Mouse (Mus musculus) hindbrain, postnatal 0 days (tissue): Measurements from ENCODE around the gene Cerk. TPM values are rescaled to one million over a fixed set of nuclear protein-coding genes. Genes with fewer than 3 reads are reported as not detected.
A peak's percentile ranks its signal among the peaks of the same experiment; 100 is the strongest.
"Not testable (repeated sequence)": the region's sequence is repeated elsewhere in the genome, so short reads cannot be mapped to it uniquely, and the experiment has no call there.

Experiments
- ATAC-seq: fragments of 200-750 bp; cut with Nextera tagmentation; 2 replicates; pipeline ENCODE4 v1.8.0; 2017; ENCODE audit warnings: mild to moderate bottlenecking, moderate TSS enrichment, moderate library complexity
- DNase-seq: peaks from one replicate; pipeline ENCODE4 v3.0.0-alpha.2; 2015; ENCODE audit warnings: low spot score
- H3K27ac ChIP-seq: fragments of 300-500 bp; sonication (generic); 2 replicates; pipeline ENCODE4 v1.5.1; 2014; ENCODE audit warnings: mild to moderate bottlenecking
- H3K27me3 ChIP-seq: fragments of 300-500 bp; sonication (generic); 2 replicates; pipeline ENCODE4 v1.6.1; 2014; ENCODE audit warnings: low read length, mixed read lengths; ENCODE audit not compliant: insufficient read depth
- H3K36me3 ChIP-seq: fragments of 300-500 bp; sonication (generic); 2 replicates; pipeline ENCODE4 v1.6.1; 2014; ENCODE audit warnings: low read length, mixed read lengths; ENCODE audit not compliant: insufficient read depth
- H3K4me1 ChIP-seq: fragments of 300-500 bp; sonication (generic); 2 replicates; pipeline ENCODE4 v1.6.1; 2014; ENCODE audit warnings: antibody characterized with exemption, low read length, mixed read lengths; ENCODE audit not compliant: insufficient read depth
- H3K4me2 ChIP-seq: fragments of 300-500 bp; sonication (generic); 2 replicates; pipeline ENCODE4 v1.6.1; 2014; ENCODE audit warnings: low read depth, mild to moderate bottlenecking, low read length, moderate library complexity, mixed read lengths
- H3K4me3 ChIP-seq: fragments of 300-500 bp; sonication (generic); 2 replicates; pipeline ENCODE4 v1.5.1; 2014; ENCODE audit warnings: low read length
- H3K9ac ChIP-seq: fragments of 300-500 bp; sonication (generic); replicated peaks from 2 replicates; pipeline ENCODE4 v1.6.1; 2014; ENCODE audit warnings: mild to moderate bottlenecking, low read length, moderate library complexity, mixed read lengths
- H3K9me3 ChIP-seq: fragments of 300-500 bp; sonication (generic); 2 replicates; pipeline ENCODE4 v1.6.1; 2016; ENCODE audit warnings: low read length, mixed read lengths
- CTCF ChIP-seq: IDR thresholded peaks from 2 replicates; pipeline ENCODE4 v1.5.1; 2016; ENCODE audit warnings: antibody characterized with exemption, control low read depth, low read depth
- WGBS: fragments of 180-500 bp; shearing (Covaris S2); extraction: QIAGEN DNeasy Blood & Tissue Kit; methylation state at CpG from one replicate; pipeline ENCODE4 v1.1.7; 2014; 5-methylcytosine and 5-hydroxymethylcytosine counted together
- polyA plus RNA-seq: library from polyadenylated mRNA; unstranded; fragments of >200 nt; fragmentation: Nextera tagmentation; extraction: Ambion mirVana; gene quantifications from 2 replicates; pipeline ENCODE4 v1.2.1, GENCODE M21; 2015
- total RNA-seq: library from RNA; depleted of rRNA; stranded (reverse); fragments of >200 nt; gene quantifications from 2 replicates; pipeline ENCODE4 v1.2.3, GENCODE M21; 2014

Gene Cerk
- total and polyA plus RNA-seq, 2 experiments from 2014 or later: 23.4 to 46.3 TPM

GRCm38 (mm10) chr15:86182646-86183045, 3.3 kb downstream of the Cerk start:
- Histone ChIP-seq H3K27me3 (no peaks in the 10 kb centered on the region), H3K9me3 (no peaks in the 10 kb centered on the region), H3K27ac (peak overlapping the region; percentile 41; the same call in 1 of the 2 replicates), H3K4me3 (no peak overlapping the region), H3K36me3 (no peaks in the 10 kb centered on the region), H3K4me2 (peak overlapping the region; percentile 27), H3K4me1 (peaks cover 25% of the 10 kb centered on the region), H3K9ac (no peak overlapping the region)
- WGBS: 35% methylated on average over 13 of the region's 13 CpGs
- DNase-seq: no peak
- ATAC-seq: no peak
- TF ChIP-seq CTCF: no peak

- Histone ChIP-seq H3K36me3 (no peaks in the 10 kb centered on the region), H3K4me1 (peaks cover 25% of the 10 kb centered on the region), H3K9me3 (no peaks in the 10 kb centered on the region), H3K9ac (no peak overlapping the region; the same call in 1 of the 2 replicates), H3K27ac (peak overlapping the region; percentile 41; the same call in 1 of the 2 replicates), H3K4me3 (no peak overlapping the region), H3K27me3 (no peaks in the 10 kb centered on the region), H3K4me2 (peak overlapping the region; percentile 27)
- TF ChIP-seq CTCF: no peak
- DNase-seq (no peak), ATAC-seq (no peak)
- 37% methylated on average over 11 of the region's 11 CpGs for WGBS
Measured at GRCm38 (mm10) chr15:86181941-86182439, 4.0 kb downstream of the Cerk start.

GRCm38 (mm10) chr15:86181321-86181720, 4.6 kb downstream of the Cerk start:
- not testable (repeated sequence) for H3K27ac ChIP-seq, ATAC-seq, H3K27me3 ChIP-seq, H3K4me3 ChIP-seq, H3K36me3 ChIP-seq, H3K9me3 ChIP-seq, DNase-seq, H3K4me2 ChIP-seq, H3K9ac ChIP-seq
- 90% methylated on average over 3 of the region's 3 CpGs for WGBS
- H3K4me1 ChIP-seq: peaks cover 25% of the 10 kb centered on the region

- Histone ChIP-seq H3K4me1 (peaks cover 25% of the 10 kb centered on the region), H3K27me3 (no peaks in the 10 kb centered on the region), H3K9me3 (no peaks in the 10 kb centered on the region), H3K4me3 (no peak overlapping the region), H3K36me3 (no peaks in the 10 kb centered on the region), H3K9ac (no peak overlapping the region), H3K4me2 (no peak overlapping the region), H3K27ac (no peak overlapping the region)
- no peak for TF ChIP-seq CTCF
- 79% methylated on average over 4 of the region's 4 CpGs for WGBS
- DNase-seq (no peak), ATAC-seq (no peak)
Measured at GRCm38 (mm10) chr15:86180427-86180826, 5.5 kb downstream of the Cerk start.

DNA sequence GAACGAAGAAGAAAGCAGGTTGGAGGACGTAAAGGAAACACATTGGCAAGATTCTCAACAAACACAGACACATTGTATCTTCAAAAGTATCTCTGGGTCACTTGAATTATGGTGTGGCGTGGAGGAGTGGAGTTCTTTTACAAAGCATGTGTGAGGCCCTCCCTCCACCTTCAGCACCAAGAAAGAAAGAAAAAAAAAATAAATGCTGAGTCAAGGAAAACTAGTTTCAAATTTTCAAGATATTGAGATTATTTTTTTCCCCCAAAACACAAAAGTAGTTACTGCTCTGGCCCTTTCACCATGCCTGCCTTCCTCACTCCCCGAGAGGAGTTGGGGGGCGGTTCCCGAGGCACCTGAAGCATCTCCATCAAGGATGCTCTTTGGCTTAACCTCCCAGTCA, 7.3 kb downstream of the Cerk start:
- Histone ChIP-seq H3K9me3 (no peaks in the 10 kb centered on the region), H3K36me3 (no peaks in the 10 kb centered on the region), H3K9ac (no peak overlapping the region), H3K27ac (no peak overlapping the region), H3K4me3 (no peak overlapping the region), H3K27me3 (no peaks in the 10 kb centered on the region), H3K4me1 (peaks cover 20% of the 10 kb centered on the region), H3K4me2 (no peak overlapping the region)
- DNase-seq: no peak
- no peak for TF ChIP-seq CTCF
- ATAC-seq: no peak
- 91% methylated on average over 6 of the region's 6 CpGs for WGBS

- H3K4me1 ChIP-seq: peaks cover 25% of the 10 kb centered on the region
- H3K9me3 ChIP-seq, H3K27me3 ChIP-seq, H3K36me3 ChIP-seq, H3K4me2 ChIP-seq, H3K4me3 ChIP-seq, H3K9ac ChIP-seq: not testable (repeated sequence)
- WGBS: 55% methylated on average over 2 of the region's 2 CpGs
- ATAC-seq: peak; percentile 89
- peak overlapping the region; percentile 48; the same call in 1 of the 2 replicates for H3K27ac ChIP-seq
- DNase-seq: peak; percentile 54
Measured at GRCm38 (mm10) chr15:86177703-86178251, 8.2 kb downstream of the Cerk start.
